Mouse (Mus musculus) spleen, adult 2 months (tissue): Measurements from ENCODE around the gene Mrps27. TPM values are rescaled to one million over a fixed set of nuclear protein-coding genes. Genes with fewer than 3 reads are reported as not detected.

ENCODE experiments used
- DNase-seq, 2 experiments: peaks; one replicate each; pipeline versions ENCODE4 v3.0.0 to v3.0.0-alpha.2; 2012 to 2021; ENCODE audit warnings: low spot score in 2 of 2, low read depth in 1 of 2
- H3K27ac ChIP-seq: fragments of 200-500 bp; 2 replicates; pipeline ENCODE4 v1.5.1; 2012; ENCODE audit warnings: low read length, inconsistent platforms; ENCODE audit not compliant: insufficient read depth
- H3K27me3 ChIP-seq: fragments of 200-500 bp; 2 replicates; pipeline ENCODE4 v1.6.1; 2012; ENCODE audit warnings: mild to moderate bottlenecking, moderate library complexity, low read length, inconsistent platforms; ENCODE audit not compliant: control insufficient read depth, insufficient read depth
- H3K36me3 ChIP-seq: fragments of 200-500 bp; 2 replicates; pipeline ENCODE4 v1.6.1; 2012; ENCODE audit warnings: mild to moderate bottlenecking, low read length, inconsistent platforms; ENCODE audit not compliant: control insufficient read depth, insufficient read depth
- H3K4me1 ChIP-seq: fragments of 200-500 bp; 2 replicates; pipeline ENCODE4 v1.6.1; 2011; ENCODE audit warnings: inconsistent platforms; ENCODE audit not compliant: control insufficient read depth, insufficient read depth, insufficient read length
- H3K4me3 ChIP-seq: fragments of 200-500 bp; 2 replicates; pipeline ENCODE4 v1.5.1; 2011; ENCODE audit warnings: mild to moderate bottlenecking, inconsistent platforms; ENCODE audit not compliant: insufficient read depth, insufficient read length; ENCODE audit errors: extremely low read depth
- CTCF ChIP-seq: fragments of 200-500 bp; IDR thresholded peaks from 2 replicates; pipeline ENCODE4 v1.5.1; 2011; ENCODE audit warnings: mild to moderate bottlenecking, inconsistent platforms; ENCODE audit not compliant: insufficient read depth, insufficient read length, insufficient replicate concordance; ENCODE audit errors: extremely low read depth
- POLR2A ChIP-seq: fragments of 200-500 bp; IDR thresholded peaks from 2 replicates; pipeline ENCODE4 v1.6.1; 2011; ENCODE audit warnings: low read depth, low read length, inconsistent platforms
- WGBS: fragments of 180-500 bp; shearing (Covaris S2); methylation state at CpG from one replicate; pipeline ENCODE4 v1.1.7; 2018; 5-methylcytosine and 5-hydroxymethylcytosine counted together
- polyA plus RNA-seq: library from polyadenylated mRNA; depleted of rRNA; stranded (reverse); fragments of >200 nt; gene quantifications from 2 replicates; pipeline ENCODE4 v1.2.3, GENCODE M21; 2012; rRNA removed

Gene Mrps27
- polyA plus RNA-seq, 1 experiment, result 6.7 TPM

GRCm38 (mm10) chr13:99459612-99460011, 115.0 kb downstream of the Mrps27 start:
- Histone ChIP-seq H3K4me3 (no peak overlapping the region), H3K36me3 (no peaks in the 10 kb centered on the region), H3K27ac (no peak overlapping the region), H3K4me1 (no peaks in the 10 kb centered on the region), H3K27me3 (no peaks in the 10 kb centered on the region)
- DNase-seq, result no peak
- no peak for TF ChIP-seq CTCF
- TF ChIP-seq POLR2A, result no peak
- WGBS, result 84% methylated on average over 4 of the region's 4 CpGs

GRCm38 (mm10) chr13:99461886-99462285, 117.3 kb downstream of the Mrps27 start:
- Histone ChIP-seq H3K27me3 (no peaks in the 10 kb centered on the region), H3K4me3 (no peak overlapping the region), H3K36me3 (no peaks in the 10 kb centered on the region), H3K27ac (no peak overlapping the region), H3K4me1 (no peaks in the 10 kb centered on the region)
- DNase-seq, result no peak
- TF ChIP-seq CTCF (no peak), POLR2A (no peak)
- 86% methylated on average over 4 of the region's 4 CpGs for WGBS

GRCm38 (mm10) chr13:99464551-99464950, 120.0 kb downstream of the Mrps27 start:
- no peak for TF ChIP-seq POLR2A
- TF ChIP-seq CTCF, result no peak
- H3K27ac ChIP-seq, result no peak overlapping the region
- no peaks in the 10 kb centered on the region for H3K4me1 ChIP-seq
- 96% methylated on average over 4 of the region's 4 CpGs for WGBS
- no peaks in the 10 kb centered on the region for H3K36me3 ChIP-seq
- DNase-seq, result no peak
- H3K27me3 ChIP-seq, result no peaks in the 10 kb centered on the region
- no peak overlapping the region for H3K4me3 ChIP-seq

Other genes starting within 250 kb of the Mrps27 start
- 6.1 and 9.0 TPM in 2 replicates for gene Zfp366, start 160.0 kb upstream of the Mrps27 start, polyA plus RNA-seq
- 12.1 and 12.3 TPM in 2 replicates for gene Ptcd2, start 81 bp upstream of the Mrps27 start, polyA plus RNA-seq
- gene Map1b, start 171.8 kb downstream of the Mrps27 start, polyA plus RNA-seq, result 0.35 and 0.36 TPM in 2 replicates